Mouse (Mus musculus) left cerebral cortex, postnatal 36 days (tissue): Measurements from ENCODE around the gene Abca13. TPM values are rescaled to one million over a fixed set of nuclear protein-coding genes. Genes with fewer than 3 reads are reported as not detected.
"Not testable (repeated sequence)": the region's sequence is repeated elsewhere in the genome, so short reads cannot be mapped to it uniquely, and the experiment has no call there.

ENCODE experiments used
- DNase-seq, 2 experiments: peaks; one replicate each; pipeline ENCODE4 v3.0.0; 2021 to 2022; ENCODE audit warnings: low spot score in 2 of 2, mixed read lengths in 1 of 2
- intact Hi-C: fragments of 180-260 bp; cut with DNase I; formaldehyde crosslinking; loops from one replicate; pipeline ENCODE4 v1.15.1; 2025
- total RNA-seq, 2 experiments: library from RNA; stranded (reverse); gene quantifications; 2 replicates each; pipeline ENCODE4 v1.2.3; 2021

Abca13 gene
- total RNA-seq = under 1 TPM; 0.07 to 0.27 TPM

DNA sequence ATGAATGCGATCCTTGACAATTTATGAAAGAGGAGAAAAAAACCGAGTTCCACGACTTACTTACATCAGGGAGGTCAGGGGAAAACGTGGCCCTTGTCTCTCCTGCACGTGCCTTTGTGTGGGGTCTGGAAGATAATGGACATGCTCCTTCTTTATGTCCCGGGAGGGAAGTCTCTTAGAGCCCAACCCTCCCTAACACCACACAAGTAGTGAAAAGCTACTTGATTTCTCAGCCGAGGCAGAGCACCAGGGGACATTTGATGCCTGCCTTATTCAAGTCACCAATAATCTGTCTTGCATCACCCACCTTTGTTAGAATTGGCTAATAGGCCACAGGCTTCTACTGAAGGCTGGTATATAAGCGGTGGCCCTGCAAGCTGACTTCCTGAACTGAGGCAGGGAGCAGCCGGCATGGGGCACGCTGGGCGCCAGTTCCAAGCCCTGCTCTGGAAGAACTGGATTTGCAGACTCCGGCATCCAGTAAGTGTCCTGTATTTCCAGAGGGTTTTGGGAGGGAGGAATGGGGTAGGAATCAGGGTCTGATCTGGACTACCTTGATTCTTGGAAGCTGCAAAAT lies at the start of gene Abca13:
Gene Abca13, plus strand, starts transcription at position 388 of the 577 bp plus-strand sequence.
- intact Hi-C loops = no loop called here
- no peak for DNase-seq

DNA sequence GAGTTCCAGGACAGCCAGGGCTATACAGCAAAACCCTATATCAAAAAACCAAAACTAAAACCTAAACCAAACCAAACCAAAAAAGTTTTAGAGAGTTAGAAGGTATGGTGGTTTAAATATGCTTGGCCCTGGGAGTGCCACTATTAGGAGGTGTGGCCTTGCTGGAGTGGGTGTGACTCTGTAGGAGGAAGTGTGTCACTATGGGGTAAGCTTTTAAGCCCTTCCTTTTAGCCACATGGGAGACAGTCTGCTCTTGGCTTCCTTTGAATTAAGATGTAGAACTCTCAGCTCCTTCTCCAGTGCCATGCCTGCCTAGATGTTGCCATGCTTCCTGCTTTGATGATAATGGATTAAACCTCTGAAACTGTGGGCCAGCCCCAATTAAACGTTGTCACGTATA lies 46.6 kb upstream of the Abca13 start:
- intact Hi-C loops = no loop called here
- DNase-seq = no peak

DNA sequence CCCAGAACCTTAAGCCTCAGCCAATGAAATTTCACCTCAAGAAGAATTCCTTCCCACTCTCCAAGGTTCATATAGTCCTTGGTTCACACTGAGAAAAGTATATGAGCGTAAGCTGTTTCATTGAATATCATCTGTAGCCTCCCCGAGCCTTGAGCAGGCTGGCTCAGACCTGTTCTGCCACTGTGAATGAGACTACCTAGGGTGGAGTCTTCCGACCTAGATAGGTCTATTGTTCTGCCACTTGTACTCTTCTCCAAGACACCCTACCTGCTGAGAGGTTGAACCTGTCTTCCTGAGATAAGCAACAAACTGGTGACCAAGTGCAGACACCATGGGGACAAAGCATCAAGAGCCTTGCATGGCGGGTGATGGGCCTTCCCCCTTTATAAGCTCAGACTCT lies 45.6 kb upstream of the Abca13 start:
- intact Hi-C loops = no loop called here
- no peak for DNase-seq

DNA sequence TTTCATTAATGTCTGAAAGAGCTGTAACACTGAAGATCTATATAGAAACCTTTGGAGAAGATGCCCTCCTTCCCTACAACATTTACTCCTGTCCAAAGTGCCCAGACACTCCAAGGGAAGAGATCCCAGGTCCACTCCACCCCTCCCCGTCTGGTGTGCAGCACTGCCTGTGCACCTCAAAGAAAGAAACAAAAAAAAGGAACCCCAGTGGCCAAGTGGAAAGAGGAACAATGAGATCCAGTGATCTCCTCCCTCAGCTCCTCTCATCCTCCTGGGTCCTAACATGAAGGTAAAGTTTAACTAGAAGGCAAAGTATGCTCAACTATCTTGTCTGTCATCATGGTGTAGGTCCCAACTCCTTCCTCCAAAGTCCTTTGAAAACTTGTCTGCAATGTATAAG lies 45.1 kb upstream of the Abca13 start:
- DNase-seq = no peak
- intact Hi-C loops = no loop called here

DNA sequence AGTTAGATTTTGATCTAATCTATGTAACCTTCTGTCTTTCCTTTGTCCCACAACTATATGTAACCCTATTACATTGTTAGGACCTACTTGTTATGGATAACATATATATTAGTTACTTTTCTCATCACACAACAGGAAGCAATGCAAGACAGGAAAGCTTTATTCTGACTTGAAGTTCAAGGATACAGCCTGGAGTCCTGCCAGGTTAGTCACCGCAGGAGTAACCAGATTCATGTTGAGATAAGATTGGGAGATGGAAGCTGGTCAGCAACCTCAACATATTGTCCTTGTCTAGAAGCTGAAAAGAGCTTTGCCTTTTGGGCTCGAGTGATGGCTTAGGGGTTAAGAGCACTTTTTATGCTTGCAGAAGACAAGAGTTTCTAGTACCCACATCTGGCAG lies 43.5 kb upstream of the Abca13 start:
- intact Hi-C loops = no loop called here
- DNase-seq = no peak

DNA sequence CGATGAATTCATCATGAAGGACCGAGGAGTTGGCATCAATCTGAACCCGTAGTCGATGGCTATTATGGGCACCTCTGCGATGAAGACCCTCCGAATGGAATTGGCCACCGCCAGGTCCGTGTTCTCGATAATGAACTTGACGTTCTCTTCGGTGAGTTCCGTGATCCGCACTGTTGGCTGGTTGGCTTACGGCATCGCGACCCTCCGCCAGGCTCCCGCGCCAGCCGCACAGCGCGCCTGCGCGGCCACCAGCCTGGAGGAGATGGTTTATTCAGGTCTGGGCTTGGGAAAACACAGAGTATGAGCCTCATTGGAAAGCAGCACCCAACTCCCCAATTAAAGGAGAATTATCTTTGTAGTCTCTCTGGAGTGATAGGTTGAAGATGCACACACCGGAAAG lies 41.3 kb upstream of the Abca13 start:
- intact Hi-C loops, DNase-seq: not testable (repeated sequence)

DNA sequence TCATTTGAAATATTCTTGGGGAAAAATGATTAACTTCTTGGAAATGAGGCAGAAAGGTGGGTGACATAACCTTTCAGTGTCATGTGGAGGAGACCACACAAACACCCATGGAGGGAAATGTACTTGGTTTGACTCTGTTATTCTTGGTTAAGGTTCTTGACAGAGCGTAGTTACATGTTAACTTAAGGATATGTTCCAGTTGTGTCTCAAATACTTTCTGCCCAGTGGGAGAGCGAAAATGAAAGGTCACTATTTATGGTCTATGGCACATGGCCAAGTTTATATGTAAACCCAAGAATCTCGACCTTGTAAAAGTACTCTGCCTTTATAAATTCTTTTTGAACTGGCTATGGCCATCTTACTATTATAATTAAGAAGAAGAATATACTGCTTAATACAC lies 31.8 kb upstream of the Abca13 start:
- intact Hi-C loops = no loop called here
- DNase-seq = no peak

DNA sequence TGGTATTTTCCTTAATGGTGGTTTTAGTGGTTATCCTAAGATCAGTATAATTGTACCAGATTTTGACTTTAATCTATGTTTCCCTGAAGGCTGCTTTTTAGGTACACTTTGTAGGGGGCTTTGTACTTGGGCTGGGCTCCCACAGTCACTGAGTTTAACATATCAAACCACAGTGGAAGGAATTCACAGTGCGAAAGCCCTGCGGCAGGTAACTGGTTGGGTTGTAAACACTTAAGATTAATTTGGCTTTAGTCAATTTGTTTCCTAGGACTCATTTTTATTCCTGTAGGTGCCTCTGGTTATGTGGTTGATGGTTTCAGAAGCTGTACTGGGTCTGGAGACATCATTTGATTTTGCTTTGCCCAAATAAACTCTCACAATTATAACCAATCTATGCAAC lies 24.4 kb upstream of the Abca13 start:
- intact Hi-C loops = no loop called here
- DNase-seq = no peak

DNA sequence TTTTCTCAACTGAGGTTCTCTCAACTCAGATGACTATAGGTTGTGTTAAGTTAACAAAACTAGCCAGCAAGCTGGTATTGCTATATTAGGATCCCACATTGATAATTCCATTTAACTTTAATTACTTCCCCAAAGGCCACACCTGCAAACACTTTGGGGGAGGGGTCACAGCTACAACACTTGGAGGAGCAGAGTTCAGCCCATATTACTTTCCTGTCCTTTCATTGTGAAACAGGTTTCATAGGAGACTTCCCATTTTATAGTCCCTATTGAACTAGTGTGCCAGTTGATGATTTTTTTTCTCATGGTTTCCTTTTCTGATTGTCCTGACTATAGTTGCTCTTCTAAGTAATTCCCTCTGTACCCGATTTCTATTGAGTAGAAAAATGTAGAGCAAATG lies 10.3 kb upstream of the Abca13 start:
- intact Hi-C loops = no loop called here
- no peak for DNase-seq

DNA sequence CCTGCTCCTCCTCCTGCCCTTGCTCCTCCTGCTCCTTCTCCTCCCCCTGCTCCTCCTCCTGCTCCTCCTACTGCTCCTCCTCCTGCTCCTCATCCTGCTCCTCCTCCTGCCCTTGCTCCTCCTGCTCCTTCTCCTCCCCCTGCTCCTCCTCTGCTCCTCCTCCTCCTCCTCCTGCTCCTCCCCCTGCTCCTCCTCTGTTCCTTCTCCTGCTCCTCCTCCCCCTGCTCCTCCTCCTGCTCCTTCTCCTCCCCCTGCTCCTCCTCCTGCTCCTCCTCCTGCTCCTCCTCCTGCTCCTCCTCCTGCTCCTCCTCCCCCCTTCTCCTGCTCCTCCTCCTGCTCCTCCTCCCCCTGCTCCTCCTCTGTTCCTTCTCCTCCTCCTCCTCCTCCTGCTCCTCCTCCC lies 2.3 kb upstream of the Abca13 start:
- intact Hi-C loops, DNase-seq: not testable (repeated sequence)

DNA sequence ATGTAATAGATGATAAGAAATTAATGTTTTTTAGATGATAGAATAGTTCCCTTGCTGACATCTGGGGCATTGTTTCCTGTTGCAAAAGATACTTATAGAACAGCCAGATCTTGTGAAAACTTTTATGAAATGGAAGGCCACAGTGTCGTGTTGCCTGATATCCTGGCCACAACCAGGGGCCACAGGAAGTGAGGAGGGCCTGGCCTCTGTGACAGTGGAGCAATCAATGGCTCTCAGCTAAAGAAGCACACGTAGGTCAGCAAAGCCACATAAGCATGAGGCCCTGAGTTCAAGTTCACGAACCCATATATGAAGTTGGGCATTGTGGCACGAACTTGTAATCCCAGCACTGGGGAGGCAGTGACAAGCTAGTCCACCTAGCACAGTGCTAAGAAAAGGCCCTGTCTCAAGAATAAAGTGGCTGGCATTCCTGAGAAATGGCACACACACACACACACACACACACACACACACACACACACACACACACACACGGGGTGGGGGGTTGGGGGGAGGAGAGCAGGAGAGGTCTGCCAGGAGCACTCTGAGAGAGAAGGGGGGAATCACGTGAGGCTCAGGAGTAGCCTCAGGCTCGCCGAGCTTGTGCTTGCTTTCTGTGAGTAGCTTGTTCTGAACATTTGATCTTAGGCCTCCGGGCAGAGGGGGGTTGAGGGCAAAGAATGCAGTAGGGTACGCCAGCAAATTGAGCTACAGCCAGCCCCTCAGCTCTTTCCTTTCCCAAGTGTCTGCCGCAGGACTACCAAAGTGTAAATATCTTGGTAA lies 779 bp upstream of the Abca13 start:
- no peak for DNase-seq
- intact Hi-C loops = no loop called here

DNA sequence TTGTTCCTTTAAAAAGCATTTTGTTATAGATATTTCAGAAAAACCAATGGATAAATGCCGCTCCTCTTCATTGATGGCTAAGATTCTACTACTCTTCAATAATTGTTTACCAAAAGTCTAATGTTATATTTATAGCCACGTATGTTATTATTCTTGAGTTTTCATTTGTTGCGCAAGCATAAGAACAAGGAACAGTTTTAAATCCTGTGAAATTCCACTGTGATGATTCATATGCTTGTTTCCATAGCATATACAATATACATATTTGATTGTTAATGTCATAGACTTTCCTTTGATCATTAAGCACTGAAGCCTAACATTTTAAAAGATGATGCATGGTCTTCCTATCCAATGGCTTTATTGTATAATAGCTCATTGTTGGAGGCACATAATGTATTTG lies 3.1 kb downstream of the Abca13 start:
- intact Hi-C loops = no loop called here
- DNase-seq = no peak

DNA sequence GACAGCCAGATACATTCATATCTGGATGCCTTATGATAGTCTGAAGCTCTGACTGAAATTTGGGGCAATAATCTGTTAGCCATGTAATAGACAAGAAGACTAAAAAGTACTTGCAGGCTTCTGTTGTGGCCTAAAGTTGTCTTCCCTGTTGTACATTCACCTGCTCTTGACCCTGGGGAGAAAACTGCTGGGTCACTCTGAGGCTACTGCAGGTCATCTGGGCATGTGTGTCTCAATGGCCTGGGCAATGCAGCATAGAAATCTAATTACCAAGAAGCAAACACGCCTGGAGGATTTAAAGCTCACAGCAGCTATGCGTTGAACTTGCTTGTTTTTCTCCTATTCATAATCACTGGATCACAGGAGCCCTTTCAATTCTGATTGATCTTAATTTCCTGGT lies 8.1 kb downstream of the Abca13 start:
- intact Hi-C loops = no loop called here
- no peak for DNase-seq

DNA sequence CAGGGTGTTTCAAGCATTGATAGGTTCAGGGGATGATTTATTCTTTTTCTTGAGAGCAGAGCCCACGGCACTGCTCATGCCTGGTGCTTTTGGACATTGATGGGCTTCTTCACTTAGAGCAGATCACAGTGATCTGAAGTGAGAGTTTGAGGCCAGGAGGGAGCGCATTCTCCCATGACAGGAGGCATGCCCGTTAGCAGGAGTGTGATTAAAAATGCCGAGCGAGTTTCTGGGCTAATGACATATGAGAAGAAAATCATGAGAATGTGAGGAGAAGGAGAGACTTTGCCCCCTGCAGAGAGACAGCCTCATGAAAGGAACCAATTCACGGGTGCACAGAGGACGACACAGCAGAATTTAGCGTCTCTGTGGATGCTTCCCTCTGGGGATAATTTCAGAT lies 19.0 kb downstream of the Abca13 start:
- DNase-seq = no peak

DNA sequence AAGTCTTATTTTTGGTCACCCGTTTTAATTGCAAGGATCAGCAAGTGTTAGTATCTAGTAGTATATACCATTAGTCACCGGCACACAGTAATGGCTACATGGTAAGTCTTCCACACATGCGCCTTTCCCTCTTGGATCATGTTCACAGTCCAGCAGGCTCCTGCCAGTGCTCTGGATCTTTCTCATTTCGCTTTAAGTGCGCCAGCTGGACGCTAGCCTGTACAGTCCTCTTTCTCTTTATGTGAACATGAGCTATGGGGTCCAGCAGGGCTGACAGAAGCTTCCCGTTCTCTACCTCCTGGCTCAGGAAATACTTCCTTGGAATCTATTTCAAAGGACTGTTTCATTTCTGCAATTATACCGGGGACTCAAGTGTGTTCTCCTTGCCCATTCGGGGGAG lies 21.8 kb downstream of the Abca13 start:
- DNase-seq = peak in 1 of 2 experiments; percentile 8
- intact Hi-C loops = no loop called here

More for the DNA sequence above, 19.0 kb downstream of the Abca13 start:
- intact Hi-C loops = no loop called here

DNA sequence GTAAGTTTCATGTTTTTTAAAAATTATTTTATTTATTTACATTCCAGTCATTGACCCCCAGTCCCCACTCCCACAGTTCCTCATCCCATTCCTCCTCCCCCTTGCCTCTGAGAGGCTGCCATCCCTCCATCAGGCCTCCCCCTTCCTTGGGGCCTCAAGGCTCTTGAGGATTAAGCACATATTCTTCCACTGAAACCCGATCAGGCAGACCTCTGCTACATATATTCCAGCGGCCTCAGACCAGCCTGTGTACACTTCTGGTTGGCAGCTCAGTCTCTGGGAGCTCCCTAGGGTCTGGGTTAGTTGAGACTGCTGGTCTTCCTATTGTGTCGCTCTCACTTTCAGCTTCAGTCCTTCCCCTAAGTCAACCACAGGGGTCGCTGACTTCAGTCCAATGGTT lies 24.5 kb downstream of the Abca13 start:
- no peak for DNase-seq
- intact Hi-C loops = no loop called here

DNA sequence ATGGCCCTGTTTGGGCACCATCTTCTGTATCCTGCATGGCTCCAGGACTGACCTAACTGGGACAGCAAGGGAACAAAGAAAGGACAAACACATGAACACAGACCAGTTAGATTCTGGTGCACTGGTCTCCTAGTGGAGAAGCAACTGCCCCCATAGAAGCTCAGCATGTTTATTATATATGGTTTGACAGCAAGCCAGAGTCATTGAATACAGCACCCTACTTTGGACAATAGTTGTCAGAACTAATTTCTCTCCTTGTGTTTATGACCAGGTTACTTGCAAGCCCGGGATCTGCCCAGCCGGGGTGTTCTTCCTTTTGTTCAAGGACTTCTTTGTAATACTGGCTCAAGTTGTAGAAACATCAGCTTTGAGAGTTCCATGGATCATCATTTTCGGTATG lies 28.8 kb downstream of the Abca13 start:
- intact Hi-C loops = no loop called here
- DNase-seq = no peak

DNA sequence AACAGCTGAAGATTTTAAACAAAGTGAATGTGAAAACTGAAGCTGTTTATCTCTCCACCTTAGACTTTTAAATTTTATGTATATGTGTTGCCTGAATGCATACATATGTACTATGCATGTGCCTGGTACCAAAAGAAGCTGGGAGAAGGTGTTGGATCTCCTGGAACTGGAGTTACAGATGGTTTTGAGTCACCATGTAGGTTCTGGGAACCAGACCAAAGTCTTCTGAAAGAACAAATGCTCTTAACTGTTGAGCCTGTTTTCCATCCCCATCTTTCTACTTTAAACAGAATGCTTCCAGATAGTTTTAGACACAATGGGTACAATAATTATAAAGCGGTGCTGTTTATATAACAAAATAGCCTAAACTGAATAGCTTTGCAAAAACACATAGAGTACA lies 29.9 kb downstream of the Abca13 start:
- DNase-seq = peak; percentile 10 to 21
- intact Hi-C loops = no loop called here

DNA sequence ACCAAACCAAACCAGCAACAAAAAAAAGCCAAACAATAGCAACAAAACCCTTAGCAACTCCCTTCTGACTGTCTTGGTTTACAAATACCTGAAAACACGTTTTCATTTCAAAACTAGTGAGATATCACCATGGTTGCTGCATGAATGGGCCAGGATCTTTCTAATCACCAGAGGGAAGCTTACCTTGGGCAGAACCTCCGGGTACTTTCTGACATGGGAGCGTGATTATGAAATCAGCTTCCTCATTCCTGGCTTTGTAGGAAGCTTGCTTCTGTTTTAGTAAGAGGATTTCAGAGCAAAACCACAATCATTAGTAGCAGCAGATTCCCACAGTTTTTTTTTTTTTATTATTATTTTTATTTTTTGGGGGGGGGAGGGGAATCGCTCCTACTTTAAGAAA lies 34.7 kb downstream of the Abca13 start:
- DNase-seq = no peak
- intact Hi-C loops = no loop called here

DNA sequence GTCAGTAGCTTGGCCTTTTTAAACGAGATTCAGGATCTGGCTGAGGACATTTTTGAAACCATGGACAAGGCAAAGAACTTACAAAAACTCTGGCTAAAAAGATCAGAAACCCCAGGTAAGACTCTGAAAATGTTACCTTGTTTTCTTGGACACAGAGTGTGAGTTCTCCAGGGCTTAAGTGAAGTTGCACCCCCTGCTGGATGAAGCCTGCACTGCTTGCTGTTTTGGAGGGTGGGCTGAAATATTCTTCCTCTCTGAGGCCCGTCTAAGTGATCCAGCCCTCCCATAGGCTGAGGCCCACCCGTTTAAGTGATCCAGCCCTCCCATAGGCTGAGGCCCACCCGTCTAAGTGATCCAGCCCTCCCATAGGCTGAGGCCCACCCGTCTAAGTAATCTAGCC lies 57.9 kb downstream of the Abca13 start:
- DNase-seq, intact Hi-C loops: not testable (repeated sequence)

DNA sequence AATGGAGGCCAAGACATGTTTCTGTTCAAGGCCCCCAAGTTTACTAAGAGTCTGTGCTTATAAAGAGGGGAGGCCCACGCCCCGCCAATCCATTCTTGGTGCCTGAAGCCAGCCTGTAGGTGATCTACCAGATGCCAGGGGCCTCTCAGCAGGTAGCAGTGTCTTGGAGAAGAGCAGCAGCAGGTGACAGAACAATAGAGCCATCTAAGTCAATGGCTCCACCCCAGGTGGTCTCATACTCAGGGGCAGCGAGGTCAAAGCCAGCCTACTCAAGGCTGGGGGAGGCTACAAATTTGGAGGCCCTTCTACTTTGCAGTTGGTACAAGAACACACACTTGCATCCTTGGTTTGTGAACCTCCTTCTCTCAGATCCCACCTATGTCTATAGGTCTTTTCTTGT lies 71.3 kb downstream of the Abca13 start:
- DNase-seq, intact Hi-C loops: not testable (repeated sequence)

DNA sequence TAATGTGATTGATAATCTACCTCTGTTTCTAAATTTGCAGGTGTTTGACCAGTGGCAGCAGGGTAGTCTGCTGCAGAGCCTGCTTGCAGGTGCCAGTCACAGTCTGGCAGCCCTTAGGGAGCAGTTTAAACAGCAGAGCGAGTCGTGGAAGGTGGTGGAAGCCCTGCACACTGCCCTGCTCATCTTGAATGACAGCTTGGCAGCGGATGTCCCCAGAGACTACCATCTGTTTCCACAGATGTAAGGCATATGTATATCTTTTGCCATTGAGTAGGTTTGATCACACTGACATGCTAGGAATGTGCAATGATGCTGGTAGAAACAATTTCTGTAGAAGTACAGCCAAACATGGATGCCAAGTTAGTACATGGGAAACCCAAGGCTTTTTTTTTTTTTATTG lies 77.3 kb downstream of the Abca13 start:
- no peak for DNase-seq
- intact Hi-C loops = no loop called here
